24 mouse cellular contexts compared by ENCODE assay signal in the genomic region with DNA sequence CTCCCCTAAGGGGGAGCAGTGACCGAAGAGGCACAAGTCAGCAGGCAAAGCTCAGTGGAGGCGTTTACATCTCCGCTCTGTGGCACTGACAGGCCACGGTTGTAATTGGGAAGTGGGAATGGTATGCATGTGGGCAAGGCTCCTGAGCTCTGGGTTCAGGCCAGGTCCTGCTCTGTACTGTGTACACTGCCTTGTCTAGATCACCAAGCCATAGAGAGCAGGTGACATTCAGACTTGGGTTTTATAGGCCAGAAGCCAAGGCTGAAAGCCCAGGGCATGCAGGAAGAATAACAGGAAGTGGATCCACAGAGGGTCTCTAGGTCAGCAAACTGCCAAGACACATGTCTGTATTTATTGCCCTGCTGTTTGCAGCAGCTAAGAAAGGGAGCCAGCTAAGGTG.
DNase-seq lines count a peak whose midpoint lies in the region; ATAC-seq and TF ChIP-seq lines count a peak whose summit lies in the region.
"Had no signal": no experiment of that assay in that cellular context is flagged by ENCODE, and none has a peak within 500 bp of the region (broad histone marks: within the 10 kb centered on the region; RNA-seq: fewer than 3 reads in every experiment).

No protein-coding gene starts in this region.

- H3K27me3 ChIP-seq in heart, embryonic 15.5 days = peaks cover 20% of the 10 kb centered on the region; the same call in 1 of the 2 replicates
- H3K27me3 ChIP-seq in heart, embryonic 10.5 days (ENCODE audit: insufficient read depth, poor library complexity, severe bottlenecking) = peaks cover 9% of the 10 kb centered on the region
- no peaks in the 10 kb centered on the region for H3K27me3 ChIP-seq in liver, embryonic 12.5 days (replicated peaks)
- no peaks in the 10 kb centered on the region for H3K27me3 ChIP-seq in liver, embryonic 11.5 days (replicated peaks; ENCODE audit: control insufficient read depth, insufficient read depth, low read length)
- no peaks in the 10 kb centered on the region for H3K27me3 ChIP-seq in liver, postnatal 0 days (ENCODE audit: insufficient read depth, low read length)

- no peaks in the 10 kb centered on the region for H3K9me3 ChIP-seq in heart, embryonic 15.5 days (replicated peaks)
- H3K9me3 ChIP-seq in heart, embryonic 10.5 days = no peaks in the 10 kb centered on the region
- no peaks in the 10 kb centered on the region for H3K9me3 ChIP-seq in liver, embryonic 12.5 days (replicated peaks)
- no peaks in the 10 kb centered on the region for H3K9me3 ChIP-seq in liver, embryonic 11.5 days (ENCODE audit: control insufficient read depth, low read length)
- no peaks in the 10 kb centered on the region for H3K9me3 ChIP-seq in liver, postnatal 0 days (ENCODE audit: low read length)
- H3K9me3 ChIP-seq: embryonic facial prominence, embryonic 12.5 days; hindbrain, embryonic 13.5 days; limb, embryonic 10.5 days had no signal

- peaks cover 9% of the 10 kb centered on the region; the same call in 1 of the 2 replicates for H3K4me1 ChIP-seq in heart, embryonic 15.5 days (replicated peaks)
- H3K4me1 ChIP-seq in heart, embryonic 10.5 days = 0 out of 2 replicates have a peak, but pooled peaks cover 11% of the 10 kb centered on the region
- peaks cover 3% of the 10 kb centered on the region; the same call in 1 of the 2 replicates for H3K4me1 ChIP-seq in liver, embryonic 12.5 days
- no peaks in the 10 kb centered on the region for H3K4me1 ChIP-seq in liver, embryonic 11.5 days (replicated peaks; ENCODE audit: control insufficient read depth, insufficient read depth, low read length)
- H3K4me1 ChIP-seq in liver, postnatal 0 days (ENCODE audit: insufficient read depth) = no peaks in the 10 kb centered on the region

- TF ChIP-seq CTCF in liver, postnatal 0 days (IDR thresholded peaks at IDR 0.05; ENCODE audit: low read depth) = no peak

- H3K36me3 ChIP-seq in heart, embryonic 15.5 days = no peaks in the 10 kb centered on the region
- H3K36me3 ChIP-seq in heart, embryonic 10.5 days = no peaks in the 10 kb centered on the region
- H3K36me3 ChIP-seq in liver, embryonic 12.5 days = no peaks in the 10 kb centered on the region
- no peaks in the 10 kb centered on the region for H3K36me3 ChIP-seq in liver, embryonic 11.5 days (ENCODE audit: control insufficient read depth, insufficient read depth, low read length)
- H3K36me3 ChIP-seq in liver, postnatal 0 days (replicated peaks; ENCODE audit: insufficient read depth, low read length) = no peaks in the 10 kb centered on the region
- H3K36me3 ChIP-seq: embryonic facial prominence, embryonic 12.5 days; hindbrain, embryonic 13.5 days; limb, embryonic 10.5 days had no signal

- H3K4me3 ChIP-seq in heart, embryonic 15.5 days = no peak overlapping the region
- no peak overlapping the region for H3K4me3 ChIP-seq in heart, embryonic 10.5 days
- H3K4me3 ChIP-seq in liver, embryonic 12.5 days = no peak overlapping the region
- no peak overlapping the region for H3K4me3 ChIP-seq in liver, embryonic 11.5 days (ENCODE audit: low read depth, low read length)
- no peak overlapping the region for H3K4me3 ChIP-seq in liver, postnatal 0 days (ENCODE audit: low read depth, low read length)
- H3K4me3 ChIP-seq: embryonic facial prominence, embryonic 12.5 days; hindbrain, embryonic 13.5 days; left cerebral cortex, adult 2 months; limb, embryonic 10.5 days had no signal

- H3K9ac ChIP-seq in heart, embryonic 15.5 days = no peak overlapping the region
- H3K9ac ChIP-seq in liver, embryonic 12.5 days = no peak overlapping the region
- no peak overlapping the region for H3K9ac ChIP-seq in liver, embryonic 11.5 days (ENCODE audit: low read depth, low read length)
- H3K9ac ChIP-seq in liver, postnatal 0 days (replicated peaks) = no peak overlapping the region
- H3K9ac ChIP-seq: embryonic facial prominence, embryonic 12.5 days; forebrain, postnatal 0 days; hindbrain, embryonic 13.5 days; liver, embryonic 14.5 days had no signal

- peak; percentile 66; the same call in 1 of the 2 replicates for ATAC-seq in heart, embryonic 15.5 days (replicated peaks; ENCODE audit: insufficient number of reproducible peaks, insufficient read depth, low FRiP score, low read depth)
- no peak for ATAC-seq in liver, embryonic 12.5 days
- ATAC-seq in liver, embryonic 11.5 days (replicated peaks; ENCODE audit: low FRiP score) = no peak
- no peak for ATAC-seq in liver, postnatal 0 days
- no peak for ATAC-seq in megakaryocyte progenitor cell, adult 5-6 weeks (replicated peaks; ENCODE audit: poor library complexity)
- ATAC-seq: activated CD4-positive, CD25-positive, alpha-beta regulatory T cell, adult 4 months; forebrain, postnatal 0 days; inflammation-experienced regulatory T-cells, adult 6 months had no signal

- no peak overlapping the region for H3K4me2 ChIP-seq in heart, embryonic 15.5 days
- H3K4me2 ChIP-seq in liver, embryonic 12.5 days = 0 out of 2 replicates have a peak overlapping the region, but pooled peaks have one; percentile 21
- H3K4me2 ChIP-seq in liver, embryonic 11.5 days = no peak overlapping the region
- H3K4me2 ChIP-seq in liver, postnatal 0 days (ENCODE audit: low read depth, low read length) = peak overlapping the region; percentile 67; the same call in 1 of the 2 replicates
- H3K4me2 ChIP-seq: embryonic facial prominence, embryonic 12.5 days; hindbrain, embryonic 13.5 days had no signal

- 60% methylated on average over 4 of the region's 4 CpGs for WGBS in heart, embryonic 15.5 days
- 79% methylated on average over 4 of the region's 4 CpGs for WGBS in heart, embryonic 10.5 days
- 69% methylated on average over 4 of the region's 4 CpGs for WGBS in liver, embryonic 12.5 days (ENCODE audit: insufficient replicate concordance)
- 79% methylated on average over 4 of the region's 4 CpGs for WGBS in liver, embryonic 11.5 days
- 52% methylated on average over 4 of the region's 4 CpGs for WGBS in liver, postnatal 0 days (ENCODE audit: insufficient replicate concordance)

- TF ChIP-seq EP300 in liver, postnatal 0 days (IDR thresholded peaks at IDR 0.05; ENCODE audit: low read depth) = no peak

- H3K27ac ChIP-seq in heart, embryonic 15.5 days = no peak overlapping the region
- H3K27ac ChIP-seq in heart, embryonic 10.5 days = no peak overlapping the region
- H3K27ac ChIP-seq in liver, embryonic 12.5 days = no peak overlapping the region
- no peak overlapping the region for H3K27ac ChIP-seq in liver, embryonic 11.5 days (ENCODE audit: low read depth, low read length)
- no peak overlapping the region for H3K27ac ChIP-seq in liver, postnatal 0 days (ENCODE audit: low read depth)
- H3K27ac ChIP-seq: embryonic facial prominence, embryonic 12.5 days; hindbrain, embryonic 13.5 days; left cerebral cortex, adult 2 months; limb, embryonic 10.5 days; liver, embryonic 14.5 days had no signal

- DNase-seq in heart, embryonic 10.5 days (ENCODE audit: low spot score) = no peak
- DNase-seq in liver, embryonic 11.5 days (ENCODE audit: low spot score) = no peak
- DNase-seq in NIH3T3 (ENCODE audit: low read depth) = peak; percentile 6
- no peak for DNase-seq in liver, postnatal 0 days
- DNase-seq: adrenal gland, adult 8-10 months; B cell, adult 2 months; cerebellum, adult 18-20 months; cerebellum, postnatal 25 days; forebrain, postnatal 0 days; gastrocnemius, postnatal 14 days; heart, postnatal 36 days; layer of hippocampus, adult 9-11 months; lung, postnatal 10 days; midbrain, embryonic 14.5 days had no signal

Comparison
In these comparisons a context has a peak if more than half of its experiments do, and no peak if none do; other contexts are left out.
1. H3K4me2 ChIP-seq: peak in liver, embryonic 12.5 days (single experiment) and liver, postnatal 0 days (single experiment); none in heart, embryonic 15.5 days (single experiment) and liver, embryonic 11.5 days (single experiment).